Mouse (Mus musculus) kidney, embryonic 16.5 days (tissue): ENCODE results near the gene Fam198b. TPM values are rescaled to one million over a fixed set of nuclear protein-coding genes. Genes with fewer than 3 reads are reported as not detected.

Experiments used
- ATAC-seq: fragments of 200-750 bp; cut with Nextera tagmentation; 2 replicates; pipeline ENCODE4 v1.8.0; 2017; ENCODE audit warnings: moderate TSS enrichment; ENCODE audit not compliant: low FRiP score, low TSS enrichment
- H3K27ac ChIP-seq: fragments of 300-500 bp; sonication (generic); 2 replicates; pipeline ENCODE4 v1.5.1; 2014; ENCODE audit warnings: low read length
- H3K27me3 ChIP-seq: fragments of 300-500 bp; sonication (generic); 2 replicates; pipeline ENCODE4 v1.6.1; 2014; ENCODE audit warnings: low read length, control low read depth, mixed read lengths; ENCODE audit not compliant: insufficient read depth
- H3K36me3 ChIP-seq: fragments of 300-500 bp; sonication (generic); 2 replicates; pipeline ENCODE4 v1.6.1; 2014; ENCODE audit warnings: low read length, control low read depth, mixed read lengths; ENCODE audit not compliant: insufficient read depth
- H3K4me1 ChIP-seq: fragments of 300-500 bp; sonication (generic); 2 replicates; pipeline ENCODE4 v1.6.1; 2014; ENCODE audit warnings: low read length, control low read depth, mixed read lengths; ENCODE audit not compliant: insufficient read depth
- H3K4me2 ChIP-seq: fragments of 300-500 bp; sonication (generic); replicated peaks from 2 replicates; pipeline ENCODE4 v1.6.1; 2014; ENCODE audit warnings: low read depth, low read length
- H3K4me3 ChIP-seq: fragments of 300-500 bp; sonication (generic); 2 replicates; pipeline ENCODE4 v1.5.1; 2014; ENCODE audit warnings: mild to moderate bottlenecking, low read length
- H3K9ac ChIP-seq: fragments of 300-500 bp; sonication (generic); replicated peaks from 2 replicates; pipeline ENCODE4 v1.6.1; 2014; ENCODE audit warnings: low read length
- H3K9me3 ChIP-seq: fragments of 300-500 bp; sonication (generic); 2 replicates; pipeline ENCODE4 v1.6.1; 2016; ENCODE audit warnings: low read length, control low read depth
- WGBS: fragments of 180-500 bp; shearing (Covaris S2); extraction: QIAGEN DNeasy Blood & Tissue Kit; methylation state at CpG from one replicate; pipeline ENCODE4 v1.1.7; 2014; 5-methylcytosine and 5-hydroxymethylcytosine counted together
- polyA plus RNA-seq: library from polyadenylated mRNA; unstranded; fragments of >200 nt; fragmentation: Nextera tagmentation; extraction: Ambion mirVana; gene quantifications from 2 replicates; pipeline ENCODE4 v1.2.1, GENCODE M21; 2015

Gene Fam198b
- 12.3 and 13.0 TPM in 2 replicates for polyA plus RNA-seq

GRCm38 (mm10) chr3:79884305-79884704, at the start of gene Fam198b:
Fam198b (plus strand) TSS chr3:79884533.
- H3K36me3 ChIP-seq = no peaks in the 10 kb centered on the region

GRCm38 (mm10) chr3:79838751-79839150, 45.6 kb upstream of the Fam198b start:
- Histone ChIP-seq H3K9ac (no peak overlapping the region), H3K4me2 (no peak overlapping the region), H3K4me1 (peaks cover 6% of the 10 kb centered on the region; the same call in 1 of the 2 replicates), H3K9me3 (no peaks in the 10 kb centered on the region), H3K27ac (no peak overlapping the region), H3K36me3 (no peaks in the 10 kb centered on the region), H3K4me3 (no peak overlapping the region), H3K27me3 (no peaks in the 10 kb centered on the region)
- 55% methylated on average over 6 of the region's 6 CpGs for WGBS
- ATAC-seq = no peak

More at GRCm38 (mm10) chr3:79884305-79884704, at the start of gene Fam198b:
- WGBS = 30% methylated on average over 5 of the region's 5 CpGs
- Histone ChIP-seq H3K27ac (peak within 1 kb of the TSS; percentile 66), H3K4me1 (peaks cover 28% of the 10 kb centered on the region), H3K4me2 (peak within 1 kb of the TSS; percentile 63), H3K4me3 (peak within 1 kb of the TSS; percentile 44), H3K9ac (peak within 1 kb of the TSS; percentile 51; the same call in 1 of the 2 replicates), H3K9me3 (no peaks in the 10 kb centered on the region), H3K27me3 (no peaks in the 10 kb centered on the region)
- peak; percentile 25; the same call in 1 of the 2 replicates for ATAC-seq

- H3K4me2 ChIP-seq = peak overlapping the region; percentile 62
- peak overlapping the region; percentile 81; the same call in 1 of the 2 replicates for H3K27ac ChIP-seq
- H3K27me3 ChIP-seq = no peaks in the 10 kb centered on the region
- H3K36me3 ChIP-seq = no peaks in the 10 kb centered on the region
- H3K4me3 ChIP-seq = peak overlapping the region; percentile 61
- WGBS = 62% methylated on average over 6 of the region's 6 CpGs
- ATAC-seq = no peak
- H3K4me1 ChIP-seq = peaks cover 6% of the 10 kb centered on the region; the same call in 1 of the 2 replicates
- H3K9ac ChIP-seq = peak overlapping the region; percentile 82; the same call in 1 of the 2 replicates
- H3K9me3 ChIP-seq = no peaks in the 10 kb centered on the region
These were observed 42.9 kb upstream of the Fam198b start for GRCm38 (mm10) chr3:79841475-79841874.

GRCm38 (mm10) chr3:79842165-79842564, 42.2 kb upstream of the Fam198b start:
- ATAC-seq = peak; percentile 68
- Histone ChIP-seq H3K4me3 (peak overlapping the region; percentile 61), H3K9ac (peak overlapping the region; percentile 82), H3K27me3 (no peaks in the 10 kb centered on the region), H3K36me3 (no peaks in the 10 kb centered on the region), H3K9me3 (no peaks in the 10 kb centered on the region), H3K4me1 (peaks cover 6% of the 10 kb centered on the region; the same call in 1 of the 2 replicates), H3K4me2 (peak overlapping the region; percentile 62), H3K27ac (peak overlapping the region; percentile 81)
- 3% methylated on average over 12 of the region's 12 CpGs for WGBS

GRCm38 (mm10) chr3:79842616-79843016, 41.7 kb upstream of the Fam198b start:
- Histone ChIP-seq H3K27ac (peak overlapping the region; percentile 81), H3K4me1 (peaks cover 6% of the 10 kb centered on the region; the same call in 1 of the 2 replicates), H3K9me3 (no peaks in the 10 kb centered on the region), H3K27me3 (no peaks in the 10 kb centered on the region), H3K4me2 (peak overlapping the region; percentile 62), H3K36me3 (no peaks in the 10 kb centered on the region), H3K4me3 (peak overlapping the region; percentile 61), H3K9ac (peak overlapping the region; percentile 82)
- WGBS = under 1% methylated on average over 19 of the region's 19 CpGs
- ATAC-seq = peak; percentile 93

GRCm38 (mm10) chr3:79843999-79844398, 40.3 kb upstream of the Fam198b start:
- peaks cover 6% of the 10 kb centered on the region; the same call in 1 of the 2 replicates for H3K4me1 ChIP-seq
- 81% methylated on average over 9 of the region's 9 CpGs for WGBS
- H3K4me3 ChIP-seq = no peak overlapping the region
- no peaks in the 10 kb centered on the region for H3K36me3 ChIP-seq
- no peaks in the 10 kb centered on the region for H3K27me3 ChIP-seq
- H3K9me3 ChIP-seq = no peaks in the 10 kb centered on the region
- no peak for ATAC-seq
- H3K27ac ChIP-seq = no peak overlapping the region
- no peak overlapping the region for H3K9ac ChIP-seq
- H3K4me2 ChIP-seq = no peak overlapping the region

GRCm38 (mm10) chr3:79846633-79847032, 37.7 kb upstream of the Fam198b start:
- Histone ChIP-seq H3K4me1 (peaks cover 3% of the 10 kb centered on the region; the same call in 1 of the 2 replicates), H3K27me3 (no peaks in the 10 kb centered on the region), H3K9ac (no peak overlapping the region), H3K36me3 (no peaks in the 10 kb centered on the region), H3K27ac (no peak overlapping the region), H3K9me3 (no peaks in the 10 kb centered on the region), H3K4me3 (no peak overlapping the region), H3K4me2 (no peak overlapping the region)
- no peak for ATAC-seq
- 60% methylated on average over 5 of the region's 5 CpGs for WGBS

GRCm38 (mm10) chr3:79848841-79849240, 35.5 kb upstream of the Fam198b start:
- 44% methylated on average over 4 of the region's 4 CpGs for WGBS
- no peak for ATAC-seq
- H3K27ac ChIP-seq = no peak overlapping the region
- no peaks in the 10 kb centered on the region for H3K9me3 ChIP-seq
- no peaks in the 10 kb centered on the region for H3K27me3 ChIP-seq
- no peak overlapping the region for H3K4me2 ChIP-seq
- H3K4me3 ChIP-seq = no peak overlapping the region
- no peaks in the 10 kb centered on the region for H3K36me3 ChIP-seq
- no peaks in the 10 kb centered on the region for H3K4me1 ChIP-seq
- H3K9ac ChIP-seq = no peak overlapping the region

- 71% methylated on average over 2 of the region's 2 CpGs for WGBS
- no peak overlapping the region for H3K4me3 ChIP-seq
- H3K9me3 ChIP-seq = no peaks in the 10 kb centered on the region
- no peak overlapping the region for H3K27ac ChIP-seq
- H3K36me3 ChIP-seq = no peaks in the 10 kb centered on the region
- H3K4me1 ChIP-seq = no peaks in the 10 kb centered on the region
- no peak overlapping the region for H3K4me2 ChIP-seq
- H3K27me3 ChIP-seq = no peaks in the 10 kb centered on the region
- H3K9ac ChIP-seq = no peak overlapping the region
- peak; percentile 62; the same call in 1 of the 2 replicates for ATAC-seq
These were observed 34.7 kb upstream of the Fam198b start for GRCm38 (mm10) chr3:79849621-79850020.

GRCm38 (mm10) chr3:79850656-79851055, 33.7 kb upstream of the Fam198b start:
- WGBS = 40% methylated on average over 6 of the region's 6 CpGs
- no peaks in the 10 kb centered on the region for H3K36me3 ChIP-seq
- no peak overlapping the region for H3K27ac ChIP-seq
- ATAC-seq = no peak
- H3K27me3 ChIP-seq = no peaks in the 10 kb centered on the region
- H3K4me3 ChIP-seq = no peak overlapping the region
- no peaks in the 10 kb centered on the region for H3K9me3 ChIP-seq
- no peak overlapping the region for H3K4me2 ChIP-seq
- no peaks in the 10 kb centered on the region for H3K4me1 ChIP-seq
- H3K9ac ChIP-seq = no peak overlapping the region
